ENCODE assay signal across 18 mouse cellular contexts in genomic region chr8:94295687-94296086, GRCm38 (mm10). TPM values are rescaled to one million over a fixed set of nuclear protein-coding genes. Genes with fewer than 3 reads are reported as not detected.
DNase-seq lines count a peak whose midpoint lies in the region; ATAC-seq and TF ChIP-seq lines count a peak whose summit lies in the region.
"Had no signal": no experiment of that assay in that cellular context is flagged by ENCODE, and none has a peak within 500 bp of the region (broad histone marks: within the 10 kb centered on the region; RNA-seq: fewer than 3 reads in every experiment).

No protein-coding gene starts in this region.

- peaks cover 41% of the 10 kb centered on the region for H3K36me3 ChIP-seq in hindbrain, embryonic 14.5 days (replicated peaks; ENCODE audit: control insufficient read depth, insufficient read depth)
- no peaks in the 10 kb centered on the region for H3K36me3 ChIP-seq in hindbrain, embryonic 12.5 days
- H3K36me3 ChIP-seq in lung, postnatal 0 days (ENCODE audit: insufficient read depth, low read length): no peaks in the 10 kb centered on the region
- peaks cover 13% of the 10 kb centered on the region; the same call in 1 of the 2 replicates for H3K36me3 ChIP-seq in forebrain, postnatal 0 days (ENCODE audit: insufficient read depth)

- no peak for TF ChIP-seq EP300 in lung, postnatal 0 days (IDR thresholded peaks at IDR 0.05)

- no peak for TF ChIP-seq CTCF in lung, postnatal 0 days (IDR thresholded peaks at IDR 0.05)
- TF ChIP-seq CTCF in lung, adult 2 months (IDR thresholded peaks at IDR 0.05; ENCODE audit: insufficient read depth, low read length): no peak
- TF ChIP-seq CTCF in olfactory bulb, adult 2 months (IDR thresholded peaks at IDR 0.05; ENCODE audit: insufficient read depth, low read depth, low read length): no peak
- TF ChIP-seq CTCF in forebrain, postnatal 0 days (IDR thresholded peaks at IDR 0.05; ENCODE audit: low read depth): no peak

- H3K9me3 ChIP-seq in hindbrain, embryonic 14.5 days (ENCODE audit: control insufficient read depth, low read length): no peaks in the 10 kb centered on the region
- no peaks in the 10 kb centered on the region for H3K9me3 ChIP-seq in hindbrain, embryonic 12.5 days (replicated peaks)
- H3K9me3 ChIP-seq in lung, postnatal 0 days (ENCODE audit: low read length): no peaks in the 10 kb centered on the region
- H3K9me3 ChIP-seq in forebrain, postnatal 0 days (ENCODE audit: low read length): no peaks in the 10 kb centered on the region
- H3K9me3 ChIP-seq: embryonic facial prominence, embryonic 12.5 days; forebrain, embryonic 13.5 days; limb, embryonic 13.5 days; midbrain, embryonic 10.5 days had no signal

- 79% methylated on average over 6 of the region's 6 CpGs for WGBS in hindbrain, embryonic 14.5 days
- WGBS in hindbrain, embryonic 12.5 days: 81% methylated on average over 6 of the region's 6 CpGs
- WGBS in lung, postnatal 0 days: 52% methylated on average over 6 of the region's 6 CpGs
- 65% methylated on average over 6 of the region's 6 CpGs for WGBS in lung, adult 2 months
- WGBS in olfactory bulb, adult 2 months: 29% methylated on average over 6 of the region's 6 CpGs
- 60% methylated on average over 6 of the region's 6 CpGs for WGBS in forebrain, postnatal 0 days

- no peak for TF ChIP-seq POLR2A in lung, adult 2 months (IDR thresholded peaks at IDR 0.05; ENCODE audit: borderline replicate concordance, extremely low read depth, low read depth, low read length)
- no peak for TF ChIP-seq POLR2A in olfactory bulb, adult 2 months (IDR thresholded peaks at IDR 0.05; ENCODE audit: insufficient read depth, low read depth, low read length)

- H3K4me2 ChIP-seq in hindbrain, embryonic 14.5 days (replicated peaks): no peak overlapping the region
- no peak overlapping the region for H3K4me2 ChIP-seq in hindbrain, embryonic 12.5 days (replicated peaks)
- H3K4me2 ChIP-seq in lung, postnatal 0 days (replicated peaks; ENCODE audit: low read depth, low read length): no peak overlapping the region
- H3K4me2 ChIP-seq in forebrain, postnatal 0 days (ENCODE audit: low read depth): no peak overlapping the region
- H3K4me2 ChIP-seq: embryonic facial prominence, embryonic 12.5 days; forebrain, embryonic 13.5 days; limb, embryonic 13.5 days had no signal

- no peaks in the 10 kb centered on the region for H3K27me3 ChIP-seq in hindbrain, embryonic 14.5 days (ENCODE audit: control insufficient read depth, insufficient read depth, low read length)
- no peaks in the 10 kb centered on the region for H3K27me3 ChIP-seq in hindbrain, embryonic 12.5 days
- H3K27me3 ChIP-seq in lung, postnatal 0 days (replicated peaks; ENCODE audit: insufficient read depth, low read length): no peaks in the 10 kb centered on the region
- H3K27me3 ChIP-seq in forebrain, postnatal 0 days (ENCODE audit: insufficient read depth, low read length): no peaks in the 10 kb centered on the region
- H3K27me3 ChIP-seq: embryonic facial prominence, embryonic 12.5 days; forebrain, embryonic 13.5 days; limb, embryonic 13.5 days had no signal

- ATAC-seq in frontal cortex, adult (ENCODE audit: low TSS enrichment): peak; percentile 60
- no peak for ATAC-seq in hindbrain, embryonic 14.5 days (ENCODE audit: low FRiP score)
- ATAC-seq in hindbrain, embryonic 12.5 days (ENCODE audit: low FRiP score): no peak
- peak; percentile 59 for ATAC-seq in lung, postnatal 0 days
- ATAC-seq in forebrain, postnatal 0 days: no peak
- ATAC-seq: forebrain, embryonic 13.5 days had no signal

- no peak overlapping the region for H3K9ac ChIP-seq in hindbrain, embryonic 14.5 days
- no peak overlapping the region for H3K9ac ChIP-seq in hindbrain, embryonic 12.5 days
- H3K9ac ChIP-seq in lung, postnatal 0 days (replicated peaks; ENCODE audit: low read depth): no peak overlapping the region
- no peak overlapping the region for H3K9ac ChIP-seq in forebrain, postnatal 0 days
- H3K9ac ChIP-seq: embryonic facial prominence, embryonic 12.5 days; forebrain, embryonic 13.5 days; limb, embryonic 13.5 days had no signal

- no peak overlapping the region for H3K4me3 ChIP-seq in hindbrain, embryonic 14.5 days (replicated peaks; ENCODE audit: low read length)
- H3K4me3 ChIP-seq in hindbrain, embryonic 12.5 days: no peak overlapping the region
- no peak overlapping the region for H3K4me3 ChIP-seq in lung, postnatal 0 days (ENCODE audit: low read depth, low read length)
- H3K4me3 ChIP-seq in lung, adult 2 months (replicated peaks; ENCODE audit: extremely low read depth, low read depth, low read length): no peak overlapping the region
- no peak overlapping the region for H3K4me3 ChIP-seq in olfactory bulb, adult 2 months (ENCODE audit: insufficient read depth, low read depth, low read length)
- no peak overlapping the region for H3K4me3 ChIP-seq in forebrain, postnatal 0 days (ENCODE audit: low read depth, low read length)
- H3K4me3 ChIP-seq: embryonic facial prominence, embryonic 12.5 days; forebrain, embryonic 13.5 days; limb, embryonic 13.5 days; midbrain, embryonic 10.5 days had no signal

- no peaks in the 10 kb centered on the region; the same call in 1 of the 2 replicates for H3K4me1 ChIP-seq in hindbrain, embryonic 14.5 days (replicated peaks; ENCODE audit: control insufficient read depth, insufficient read depth, low read length)
- H3K4me1 ChIP-seq in hindbrain, embryonic 12.5 days: 0 out of 2 replicates have a peak, but pooled peaks cover 2% of the 10 kb centered on the region
- H3K4me1 ChIP-seq in lung, postnatal 0 days (ENCODE audit: insufficient read depth, low read depth, low read length): peaks cover 5% of the 10 kb centered on the region; the same call in 1 of the 2 replicates
- peaks cover 3% of the 10 kb centered on the region for H3K4me1 ChIP-seq in lung, adult 2 months (ENCODE audit: control insufficient read depth, insufficient read depth, low read length)
- H3K4me1 ChIP-seq in olfactory bulb, adult 2 months (ENCODE audit: control insufficient read depth, insufficient read depth, low read length): peaks cover 30% of the 10 kb centered on the region
- no peaks in the 10 kb centered on the region for H3K4me1 ChIP-seq in forebrain, postnatal 0 days (ENCODE audit: insufficient read depth)
- H3K4me1 ChIP-seq: midbrain, embryonic 10.5 days had no signal

- no peak for DNase-seq in frontal cortex, postnatal 10 days (ENCODE audit: low spot score in 2 of 2)
- no peak for DNase-seq in hindbrain, embryonic 14.5 days (ENCODE audit: low spot score)
- DNase-seq in lung, postnatal 0 days (ENCODE audit: low spot score): peak; percentile 76
- no peak for DNase-seq in lung, adult 2 months
- DNase-seq in forebrain, postnatal 0 days: no peak
- DNase-seq: adrenal gland, adult 8-10 months; cerebellum, postnatal 14 days; gastrocnemius, postnatal 10 days; kidney, postnatal 25 days; retina, postnatal 1 day; thymus, adult 2 months had no signal

- H3K27ac ChIP-seq in hindbrain, embryonic 14.5 days: peak overlapping the region; percentile 64; the same call in 1 of the 2 replicates
- no peak overlapping the region for H3K27ac ChIP-seq in hindbrain, embryonic 12.5 days
- peak overlapping the region; percentile 77 for H3K27ac ChIP-seq in lung, postnatal 0 days (ENCODE audit: low read length)
- peak overlapping the region; percentile 84 for H3K27ac ChIP-seq in olfactory bulb, adult 2 months (ENCODE audit: insufficient read depth, low read depth, low read length)
- no peak overlapping the region for H3K27ac ChIP-seq in forebrain, postnatal 0 days (ENCODE audit: low read depth, low read length)
- H3K27ac ChIP-seq: embryonic facial prominence, embryonic 12.5 days; forebrain, embryonic 13.5 days; limb, embryonic 13.5 days; midbrain, embryonic 10.5 days had no signal

RNA-seq across cellular contexts. Expression of gene Slc12a3, which starts 33.3 kb away (rescaled TPM):
- polyA plus RNA-seq in hindbrain, embryonic 14.5 days (2014; fragmentation: Nextera tagmentation; extraction: Ambion mirVana): 0.07 TPM in 1 of 2 replicates, not detected in the other
- polyA plus RNA-seq in hindbrain, embryonic 12.5 days (2016; fragmentation: Nextera tagmentation; extraction: Ambion mirVana): not detected in 2 replicates
- 0.11 and 0.12 TPM in 2 replicates for polyA plus RNA-seq in lung, postnatal 0 days (2015; fragmentation: Nextera tagmentation; extraction: Ambion mirVana)
- 0.27 and 0.29 TPM in 2 replicates for polyA plus RNA-seq in lung, adult 2 months (2012; rRNA removed)
- not detected in 2 replicates for polyA plus RNA-seq in olfactory bulb, adult 2 months (2012; ENCODE audit: insufficient read depth, insufficient read length, low replicate concordance, missing spikeins)
- 0.29 TPM in 1 of 2 replicates, not detected in the other for total RNA-seq in forebrain, postnatal 0 days (2014; rRNA removed)
- polyA plus RNA-seq in forebrain, postnatal 0 days (2015; fragmentation: Nextera tagmentation; extraction: Ambion mirVana): 0.08 and 0.12 TPM in 2 replicates
- total RNA-seq: gastrocnemius, postnatal 10 days had no signal
- polyA plus RNA-seq: forebrain, embryonic 13.5 days; limb, embryonic 13.5 days; midbrain, embryonic 10.5 days had no signal

Comparison
In these comparisons a context has a peak if more than half of its experiments do, and no peak if none do; other contexts are left out.
1. H3K27ac ChIP-seq: peak in hindbrain, embryonic 14.5 days (single experiment), lung, postnatal 0 days (single experiment) and olfactory bulb, adult 2 months (single experiment); none in hindbrain, embryonic 12.5 days (single experiment) and forebrain, postnatal 0 days (single experiment).
2. ATAC-seq: peak in frontal cortex, adult (single experiment) and lung, postnatal 0 days (single experiment); none in hindbrain, embryonic 14.5 days (single experiment), hindbrain, embryonic 12.5 days (single experiment) and forebrain, postnatal 0 days (single experiment).